Mouse (Mus musculus) hindbrain, embryonic 14.5 days (tissue): ENCODE data around the gene Ndufa4l2. TPM values are rescaled to one million over a fixed set of nuclear protein-coding genes. Genes with fewer than 3 reads are reported as not detected.

Experiments used
- ATAC-seq: fragments of 200-750 bp; cut with Nextera tagmentation; 2 replicates; pipeline ENCODE4 v1.8.0; 2017; ENCODE audit warnings: moderate number of reproducible peaks, mild to moderate bottlenecking, moderate TSS enrichment, moderate library complexity; ENCODE audit not compliant: low FRiP score
- DNase-seq: peaks from one replicate; pipeline ENCODE4 v3.0.0-alpha.2; 2015; ENCODE audit warnings: low spot score
- H3K27ac ChIP-seq: fragments of 300-500 bp; sonication (generic); 2 replicates; pipeline ENCODE4 v1.5.1; 2014; ENCODE audit warnings: mild to moderate bottlenecking, moderate library complexity
- H3K27me3 ChIP-seq: fragments of 300-500 bp; sonication (generic); 2 replicates; pipeline ENCODE4 v1.6.1; 2014; ENCODE audit warnings: mild to moderate bottlenecking, low read length, mixed read lengths; ENCODE audit not compliant: control insufficient read depth, insufficient read depth
- H3K36me3 ChIP-seq: fragments of 300-500 bp; sonication (generic); replicated peaks from 2 replicates; pipeline ENCODE4 v1.6.1; 2014; ENCODE audit not compliant: control insufficient read depth, insufficient read depth
- H3K4me1 ChIP-seq: fragments of 300-500 bp; sonication (generic); replicated peaks from 2 replicates; pipeline ENCODE4 v1.6.1; 2014; ENCODE audit warnings: antibody characterized with exemption, low read length, mixed read lengths; ENCODE audit not compliant: control insufficient read depth, insufficient read depth
- H3K4me2 ChIP-seq: fragments of 300-500 bp; sonication (generic); replicated peaks from 2 replicates; pipeline ENCODE4 v1.6.1; 2014; ENCODE audit warnings: mild to moderate bottlenecking, moderate library complexity
- H3K4me3 ChIP-seq: fragments of 300-500 bp; sonication (generic); replicated peaks from 2 replicates; pipeline ENCODE4 v1.5.1; 2014; ENCODE audit warnings: mild to moderate bottlenecking, low read length
- H3K9ac ChIP-seq: fragments of 300-500 bp; sonication (generic); 2 replicates; pipeline ENCODE4 v1.6.1; 2014
- H3K9me3 ChIP-seq: fragments of 300-500 bp; sonication (generic); 2 replicates; pipeline ENCODE4 v1.6.1; 2016; ENCODE audit warnings: low read length; ENCODE audit not compliant: control insufficient read depth
- WGBS: fragments of 180-500 bp; shearing (Covaris S2); extraction: QIAGEN DNeasy Blood & Tissue Kit; methylation state at CpG from one replicate; pipeline ENCODE4 v1.1.7; 2014; 5-methylcytosine and 5-hydroxymethylcytosine counted together
- polyA plus RNA-seq: library from polyadenylated mRNA; unstranded; fragments of >200 nt; fragmentation: Nextera tagmentation; extraction: Ambion mirVana; gene quantifications from 2 replicates; pipeline ENCODE4 v1.2.1, GENCODE M21; 2014

Ndufa4l2 gene
- polyA plus RNA-seq, 1 experiment from 2014 or later = 12.7 TPM

DNA sequence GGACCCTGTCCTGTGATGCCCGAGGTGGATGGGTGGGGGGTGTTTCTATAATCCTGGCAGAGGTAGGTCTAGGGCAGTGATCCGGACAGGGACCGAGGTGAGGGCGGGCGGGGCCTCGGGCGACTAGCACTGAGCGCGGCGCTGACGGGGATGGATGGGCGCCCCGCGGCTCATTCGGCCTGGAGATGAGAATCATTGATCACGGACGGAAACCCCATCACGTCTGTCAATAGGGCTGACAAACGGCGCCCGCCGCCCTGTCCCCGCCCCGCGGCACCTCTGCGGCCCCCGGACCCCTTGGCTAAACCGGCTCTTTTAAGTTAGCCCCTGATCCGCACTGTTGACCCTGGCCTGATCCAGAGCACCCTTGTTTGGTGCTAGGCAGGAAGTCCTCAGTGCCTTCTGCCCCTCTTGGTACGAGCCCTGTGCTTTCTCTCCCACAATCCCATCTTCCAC lies 20.2 kb downstream of the Ndufa4l2 start:
- H3K9me3 ChIP-seq = no peaks in the 10 kb centered on the region
- peaks cover 19% of the 10 kb centered on the region for H3K36me3 ChIP-seq
- H3K9ac ChIP-seq = peak overlapping the region; percentile 81
- peaks cover 48% of the 10 kb centered on the region for H3K4me1 ChIP-seq
- H3K27ac ChIP-seq = peak overlapping the region; percentile 86
- DNase-seq (no peak), ATAC-seq (no peak)
- peak overlapping the region; percentile 84 for H3K4me2 ChIP-seq
- under 1% methylated on average over 30 of the region's 30 CpGs for whole genome bisulfite sequencing
- H3K4me3 ChIP-seq = peak overlapping the region; percentile 65
- H3K27me3 ChIP-seq = peaks cover 14% of the 10 kb centered on the region

DNA sequence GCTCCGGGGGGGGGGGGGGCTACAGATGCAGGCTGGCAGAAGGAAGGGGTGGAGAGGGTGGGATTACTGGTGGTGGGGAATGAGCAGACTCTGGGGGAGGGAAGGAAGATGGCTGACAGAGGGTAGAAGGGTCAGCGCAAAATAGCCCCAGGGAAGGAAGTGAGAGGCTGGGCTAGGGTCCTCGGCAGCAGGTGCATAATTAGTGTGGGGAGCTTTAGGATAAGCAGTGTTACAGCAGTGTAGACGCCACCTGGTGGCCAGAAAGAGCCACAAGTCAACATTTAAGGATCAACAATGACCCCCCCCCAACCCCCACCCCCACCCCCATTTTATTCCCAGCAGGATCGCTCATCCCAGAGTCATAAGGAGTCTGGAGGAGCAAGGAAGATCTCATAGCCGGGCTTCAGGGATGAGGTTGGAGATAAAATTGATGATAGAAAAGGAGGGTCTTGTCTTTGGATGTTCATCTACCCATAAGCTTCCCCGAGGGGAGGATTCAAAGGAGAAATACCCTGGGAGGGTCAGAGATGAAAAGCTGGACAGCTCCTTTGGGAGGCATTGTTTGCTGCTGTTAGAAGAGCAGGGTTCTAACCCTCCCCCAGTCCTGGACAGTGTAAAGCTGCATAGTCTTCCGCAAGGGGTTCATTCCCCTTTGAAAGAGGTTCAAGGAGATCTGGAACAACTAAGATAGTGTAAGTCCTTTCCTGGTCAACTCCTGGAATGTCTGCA lies 22.0 kb downstream of the Ndufa4l2 start:
- ATAC-seq (peak; percentile 32; the same call in 1 of the 2 replicates), DNase-seq (peak; percentile 75)
- peaks cover 37% of the 10 kb centered on the region for H3K36me3 ChIP-seq
- peaks cover 31% of the 10 kb centered on the region; the same call in 1 of the 2 replicates for H3K4me1 ChIP-seq
- no peak overlapping the region for H3K4me3 ChIP-seq
- H3K27me3 ChIP-seq = peaks cover 11% of the 10 kb centered on the region; the same call in 1 of the 2 replicates
- no peaks in the 10 kb centered on the region for H3K9me3 ChIP-seq
- H3K9ac ChIP-seq = no peak overlapping the region
- H3K4me2 ChIP-seq = 0 out of 2 replicates have a peak overlapping the region, but pooled peaks have one; percentile 16
- peak overlapping the region; percentile 86; the same call in 1 of the 2 replicates for H3K27ac ChIP-seq
- WGBS = 7% methylated on average over 8 of the region's 8 CpGs

DNA sequence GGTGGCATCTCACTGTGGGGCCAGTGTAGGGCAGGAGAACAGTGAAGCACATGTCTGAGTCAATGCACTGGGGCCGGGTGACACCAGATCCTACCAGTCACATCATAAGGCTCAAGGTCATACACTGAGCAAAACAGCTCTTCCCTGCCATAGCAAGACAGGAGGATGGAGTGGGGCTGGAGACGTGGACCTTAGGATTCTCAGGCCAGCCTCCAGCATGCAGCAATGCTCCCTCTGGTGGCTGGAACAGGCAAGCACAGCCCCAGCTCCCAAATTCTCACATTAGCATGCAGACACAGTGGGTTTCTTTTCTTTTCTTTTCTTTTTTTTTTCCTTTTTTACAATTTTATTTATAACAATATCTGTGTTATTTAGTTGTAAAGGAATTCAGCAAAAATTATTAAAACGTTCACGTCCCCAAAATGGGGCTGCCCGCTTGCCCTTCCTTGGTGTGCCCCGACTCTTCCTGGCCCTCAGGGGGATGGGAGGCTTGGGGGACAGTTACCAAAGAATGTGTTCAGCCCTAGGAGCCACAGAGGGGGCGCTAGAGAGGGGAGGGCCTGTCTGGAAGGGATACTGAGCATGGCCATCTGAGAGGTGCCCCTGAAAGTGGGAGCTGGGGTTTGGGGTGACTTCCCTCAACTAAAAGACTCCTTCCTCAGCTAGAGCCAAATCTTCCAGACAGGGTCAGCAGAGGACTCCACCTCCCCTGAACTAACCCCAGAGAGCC lies 23.3 kb downstream of the Ndufa4l2 start:
- Histone ChIP-seq H3K27ac (0 out of 2 replicates have a peak overlapping the region, but pooled peaks have one; percentile 36), H3K36me3 (peaks cover 50% of the 10 kb centered on the region), H3K9me3 (no peaks in the 10 kb centered on the region), H3K27me3 (peaks cover 10% of the 10 kb centered on the region; the same call in 1 of the 2 replicates), H3K4me2 (no peak overlapping the region), H3K4me3 (no peak overlapping the region), H3K9ac (no peak overlapping the region), H3K4me1 (peaks cover 28% of the 10 kb centered on the region; the same call in 1 of the 2 replicates)
- peak; percentile 24; the same call in 1 of the 2 replicates for ATAC-seq
- WGBS = 27% methylated on average over 7 of the region's 7 CpGs
- DNase-seq = peak; percentile 84

DNA sequence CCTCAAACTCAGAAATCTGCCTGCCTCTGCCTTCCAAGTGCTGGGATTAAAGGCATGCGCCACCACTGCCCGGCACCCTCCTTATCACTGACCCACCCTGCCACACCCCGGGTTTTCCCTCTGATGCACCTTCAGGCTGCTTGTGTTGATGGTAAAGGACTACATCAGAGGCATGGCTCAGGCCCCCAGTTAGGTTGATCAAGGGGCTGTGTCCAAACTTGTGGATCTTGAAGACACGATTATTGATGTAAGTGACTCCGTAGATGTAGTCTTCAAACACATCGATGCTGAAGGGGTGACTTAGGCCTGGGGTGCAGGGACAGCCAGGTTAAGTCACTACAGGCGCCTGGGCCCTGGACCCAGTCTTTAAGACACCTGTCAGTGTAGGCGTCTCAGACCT lies 26.7 kb downstream of the Ndufa4l2 start:
- DNase-seq (no peak), ATAC-seq (no peak)
- Histone ChIP-seq H3K4me3 (no peak overlapping the region), H3K4me1 (peaks cover 7% of the 10 kb centered on the region; the same call in 1 of the 2 replicates), H3K27ac (no peak overlapping the region), H3K27me3 (no peaks in the 10 kb centered on the region), H3K36me3 (peaks cover 85% of the 10 kb centered on the region), H3K9ac (no peak overlapping the region), H3K9me3 (no peaks in the 10 kb centered on the region), H3K4me2 (no peak overlapping the region)
- 93% methylated on average over 8 of the region's 8 CpGs for WGBS

DNA sequence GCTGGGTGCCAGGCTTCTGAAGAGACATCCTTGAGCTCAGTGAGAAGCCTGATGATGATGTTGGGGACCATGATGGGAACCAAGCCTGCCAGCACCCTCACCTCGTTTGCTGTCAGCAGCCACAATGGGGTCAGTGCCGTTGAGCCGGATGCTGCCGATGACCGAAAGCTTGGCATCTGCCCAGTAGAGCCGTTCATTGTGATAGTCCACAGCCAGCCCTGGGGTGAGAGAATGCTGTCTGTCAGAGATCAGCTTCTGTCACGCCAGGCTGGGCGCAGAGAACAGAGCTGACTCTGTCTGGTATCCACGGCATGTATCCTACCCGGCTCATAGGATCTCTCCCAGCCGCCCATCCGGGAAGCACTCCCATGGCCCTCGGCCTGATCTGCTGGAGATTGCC lies 27.3 kb downstream of the Ndufa4l2 start:
- H3K9me3 ChIP-seq = no peaks in the 10 kb centered on the region
- H3K9ac ChIP-seq = no peak overlapping the region
- DNase-seq = no peak
- ATAC-seq = no peak
- H3K4me2 ChIP-seq = no peak overlapping the region
- peak overlapping the region; percentile 47; the same call in 1 of the 2 replicates for H3K27ac ChIP-seq
- no peak overlapping the region for H3K4me3 ChIP-seq
- H3K4me1 ChIP-seq = peaks cover 4% of the 10 kb centered on the region; the same call in 1 of the 2 replicates
- peaks cover 90% of the 10 kb centered on the region for H3K36me3 ChIP-seq
- H3K27me3 ChIP-seq = no peaks in the 10 kb centered on the region
- WGBS = 55% methylated on average over 13 of the region's 13 CpGs

DNA sequence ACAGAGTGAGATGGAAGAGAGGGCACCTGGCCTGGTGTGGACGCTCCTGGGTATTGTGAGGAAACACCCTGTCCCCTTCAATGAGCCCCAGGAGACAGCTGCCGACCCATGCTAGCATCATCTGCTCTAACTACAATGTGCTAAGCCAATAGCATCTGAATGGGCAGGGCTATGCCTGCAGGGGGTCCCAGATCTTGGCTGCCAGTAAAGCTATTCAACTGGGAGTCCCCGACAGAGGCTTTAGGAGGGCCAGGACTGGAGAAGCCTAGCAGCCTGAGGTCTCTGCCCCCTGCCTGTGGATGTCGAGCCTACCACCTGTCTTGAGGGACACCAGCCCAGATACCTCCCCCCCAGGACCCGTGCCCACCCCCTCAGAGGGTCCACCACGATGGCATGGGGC lies 28.0 kb downstream of the Ndufa4l2 start:
- ATAC-seq (no peak), DNase-seq (no peak)
- 29% methylated on average over 6 of the region's 6 CpGs for WGBS
- Histone ChIP-seq H3K36me3 (peaks cover 97% of the 10 kb centered on the region), H3K9ac (no peak overlapping the region), H3K27ac (peak overlapping the region; percentile 47), H3K4me2 (no peak overlapping the region), H3K27me3 (no peaks in the 10 kb centered on the region), H3K4me1 (peaks cover 1% of the 10 kb centered on the region; the same call in 1 of the 2 replicates), H3K9me3 (no peaks in the 10 kb centered on the region), H3K4me3 (no peak overlapping the region)

DNA sequence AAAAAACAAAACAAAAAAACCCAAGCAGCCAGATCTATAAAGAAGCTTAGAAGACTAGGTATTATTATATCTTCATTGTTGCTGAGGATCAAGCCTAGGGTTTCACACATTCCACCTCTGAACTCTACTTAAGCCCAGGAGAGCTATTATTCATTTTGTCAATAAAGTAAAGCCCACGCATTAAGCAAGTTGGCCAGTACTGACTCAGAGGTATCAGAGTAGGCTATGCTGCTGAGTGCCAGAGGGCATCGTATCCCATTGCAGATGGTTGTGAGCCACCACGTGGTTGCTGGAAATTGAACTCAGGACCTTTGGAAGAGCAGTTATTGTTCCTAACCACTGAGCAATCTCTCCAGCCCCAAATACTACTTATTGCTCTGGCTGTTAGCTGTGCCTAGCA lies 29.1 kb downstream of the Ndufa4l2 start:
- H3K9ac ChIP-seq = no peak overlapping the region
- peaks cover 100% of the 10 kb centered on the region for H3K36me3 ChIP-seq
- H3K4me2 ChIP-seq = no peak overlapping the region
- WGBS = 74% methylated on average over 3 of the region's 3 CpGs
- no peaks in the 10 kb centered on the region for H3K27me3 ChIP-seq
- no peak overlapping the region for H3K4me3 ChIP-seq
- ATAC-seq = no peak
- H3K27ac ChIP-seq = no peak overlapping the region
- H3K4me1 ChIP-seq = no peaks in the 10 kb centered on the region
- H3K9me3 ChIP-seq = no peaks in the 10 kb centered on the region
- no peak for DNase-seq

DNA sequence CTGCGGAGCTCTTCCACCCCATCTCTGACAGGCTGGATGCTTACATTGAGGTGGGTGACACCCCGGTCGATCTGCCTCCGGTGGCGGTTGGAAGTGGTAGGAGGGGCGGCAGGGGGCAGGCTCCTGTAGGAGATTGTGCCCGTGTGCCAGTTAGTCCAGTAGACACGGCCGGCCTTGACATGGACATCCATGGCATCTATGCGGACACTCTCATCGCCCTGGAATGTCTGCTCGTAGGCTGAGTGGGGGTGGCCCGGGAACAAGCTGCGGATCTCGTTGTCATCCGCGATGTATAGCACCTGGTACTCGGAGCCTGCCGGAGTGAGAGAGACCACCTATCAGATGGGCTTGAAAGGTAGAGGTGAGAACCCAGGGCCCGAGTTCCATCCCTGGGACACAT lies 29.6 kb downstream of the Ndufa4l2 start:
- Histone ChIP-seq H3K9me3 (no peaks in the 10 kb centered on the region), H3K36me3 (peaks cover 100% of the 10 kb centered on the region), H3K27ac (no peak overlapping the region), H3K4me2 (no peak overlapping the region), H3K4me1 (no peaks in the 10 kb centered on the region), H3K9ac (no peak overlapping the region), H3K4me3 (no peak overlapping the region), H3K27me3 (no peaks in the 10 kb centered on the region)
- ATAC-seq (no peak), DNase-seq (no peak)
- WGBS = 95% methylated on average over 20 of the region's 20 CpGs

DNA sequence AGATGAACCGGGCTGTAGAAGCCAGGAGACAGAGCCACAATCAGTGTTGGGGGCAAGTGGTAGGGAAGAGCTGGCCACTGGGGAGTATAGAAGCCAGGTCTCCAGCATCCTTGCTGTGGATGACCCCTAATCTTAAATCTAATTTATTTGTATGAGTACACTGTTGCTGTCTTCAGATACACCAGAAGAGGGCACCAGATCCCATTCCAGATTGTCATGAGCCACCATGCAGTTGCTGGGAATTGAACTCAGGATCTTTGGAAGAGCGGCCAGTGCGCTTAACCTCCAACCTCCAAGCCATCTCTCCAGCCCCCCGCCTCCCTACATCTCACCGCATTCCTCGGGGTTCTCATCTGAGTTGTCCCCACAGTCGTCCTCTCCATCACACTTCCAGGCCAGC lies 31.7 kb downstream of the Ndufa4l2 start:
- WGBS = 93% methylated on average over 7 of the region's 7 CpGs
- Histone ChIP-seq H3K36me3 (peaks cover 100% of the 10 kb centered on the region), H3K4me1 (no peaks in the 10 kb centered on the region), H3K9ac (no peak overlapping the region), H3K4me3 (no peak overlapping the region), H3K9me3 (no peaks in the 10 kb centered on the region), H3K4me2 (no peak overlapping the region), H3K27ac (no peak overlapping the region), H3K27me3 (no peaks in the 10 kb centered on the region)
- DNase-seq = no peak
- no peak for ATAC-seq
